Mouse (Mus musculus): ENCODE measurements around the gene Il9r. TPM values are rescaled to one million over a fixed set of nuclear protein-coding genes. Genes with fewer than 3 reads are reported as not detected.

Il9r gene
- total and polyA plus RNA-seq, 2 experiments from 2014 or later, result not detected

DNA sequence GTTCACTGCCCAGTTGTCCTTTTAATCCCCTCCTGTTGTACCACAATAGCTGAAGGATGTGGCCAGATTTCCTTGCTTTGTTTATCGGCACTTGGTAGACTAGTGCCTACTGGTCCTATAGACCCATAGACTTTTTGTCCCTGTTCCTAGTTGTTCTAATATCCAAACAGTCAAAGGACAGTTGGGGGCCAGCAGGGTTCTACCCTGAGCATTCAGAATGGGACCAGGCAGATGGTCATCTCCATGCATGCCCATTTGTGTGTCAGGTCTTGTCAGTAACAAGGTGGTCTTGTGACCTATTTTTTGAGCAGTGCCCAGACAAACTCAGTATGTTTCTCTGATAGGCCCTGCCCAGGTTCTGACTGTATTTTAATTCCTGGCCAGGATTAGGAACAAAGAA lies 27.0 kb upstream of the Il9r start:
- ATAC-seq (no peak), DNase-seq (no peak)
- H3K4me3 ChIP-seq (ENCODE audit: low read depth, low read length), result peak overlapping the region; percentile 62
- H3K27me3 ChIP-seq (ENCODE audit: insufficient read depth, low read length), result peaks cover 9% of the 10 kb centered on the region
- H3K27ac ChIP-seq (ENCODE audit: low read depth, low read length), result peak overlapping the region; percentile 78
- WGBS, result 15% methylated on average over 1 of the region's 1 CpGs
- H3K9ac ChIP-seq, result peak overlapping the region; percentile 82
- TF ChIP-seq CTCF (IDR thresholded peaks at IDR 0.05; ENCODE audit: low read depth), result no peak
- peak overlapping the region; percentile 80 for H3K4me2 ChIP-seq (ENCODE audit: low read depth)
- no peaks in the 10 kb centered on the region for H3K9me3 ChIP-seq (ENCODE audit: low read length)
- peaks cover 25% of the 10 kb centered on the region for H3K36me3 ChIP-seq (ENCODE audit: insufficient read depth)
- peaks cover 10% of the 10 kb centered on the region for H3K4me1 ChIP-seq (ENCODE audit: insufficient read depth)

DNA sequence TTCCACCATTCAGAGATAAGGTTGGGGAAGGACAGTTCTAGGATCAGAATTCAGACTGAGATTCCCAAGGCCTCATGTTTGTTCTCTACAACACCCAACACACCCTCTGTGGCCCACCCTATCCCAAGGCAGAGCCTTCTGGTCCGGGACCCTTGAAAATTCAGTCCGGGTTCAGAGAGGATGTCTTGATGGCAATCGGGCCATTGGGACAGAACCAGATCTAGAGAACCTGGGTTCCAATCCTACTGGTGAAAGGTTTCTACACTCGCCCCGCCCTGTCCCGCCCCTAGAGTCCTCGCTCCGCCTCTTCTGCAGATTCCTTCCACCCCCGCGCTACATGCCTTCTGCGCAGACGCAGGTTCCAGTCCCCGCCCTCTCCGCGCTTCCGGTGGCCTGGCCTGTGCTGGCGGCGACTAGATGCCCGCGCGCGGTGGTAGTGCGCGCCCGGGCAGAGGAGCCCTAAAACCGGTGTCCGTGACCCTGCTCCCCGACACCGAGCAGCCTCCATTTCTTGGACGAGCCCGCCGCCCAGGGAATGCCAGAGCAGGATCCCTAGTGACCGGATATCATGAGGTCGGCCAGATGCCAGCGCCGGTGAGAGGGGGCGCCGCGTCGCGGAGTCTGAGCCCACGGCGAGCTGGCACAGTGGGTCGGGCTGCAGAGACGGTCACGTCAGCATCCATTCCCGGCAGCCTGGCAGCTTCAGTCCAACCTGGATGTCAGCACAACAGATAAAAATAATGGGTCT lies 26.2 kb upstream of the Il9r start, which contains the start of gene Mpg:
TSS of gene Mpg (plus strand) at position 382 of the 748 bp plus-strand sequence.
- 3% methylated on average over 47 of the region's 47 CpGs for WGBS
- peak; percentile 91 for DNase-seq
- Histone ChIP-seq H3K36me3 (ENCODE audit: insufficient read depth) (peaks cover 19% of the 10 kb centered on the region), H3K27ac (ENCODE audit: low read depth, low read length) (peak within 1 kb of the TSS; percentile 78), H3K9me3 (ENCODE audit: low read length) (no peaks in the 10 kb centered on the region), H3K4me1 (ENCODE audit: insufficient read depth) (peaks cover 10% of the 10 kb centered on the region), H3K4me3 (ENCODE audit: low read depth, low read length) (peak within 1 kb of the TSS; percentile 62), H3K4me2 (ENCODE audit: low read depth) (peak within 1 kb of the TSS; percentile 80), H3K27me3 (ENCODE audit: insufficient read depth, low read length) (peaks cover 9% of the 10 kb centered on the region), H3K9ac (peak within 1 kb of the TSS; percentile 82)
- 0 out of 2 replicates have a peak, but pooled peaks have one; percentile 2 for TF ChIP-seq CTCF (IDR thresholded peaks at IDR 0.05; ENCODE audit: low read depth)
- peak; percentile 87 for ATAC-seq

DNA sequence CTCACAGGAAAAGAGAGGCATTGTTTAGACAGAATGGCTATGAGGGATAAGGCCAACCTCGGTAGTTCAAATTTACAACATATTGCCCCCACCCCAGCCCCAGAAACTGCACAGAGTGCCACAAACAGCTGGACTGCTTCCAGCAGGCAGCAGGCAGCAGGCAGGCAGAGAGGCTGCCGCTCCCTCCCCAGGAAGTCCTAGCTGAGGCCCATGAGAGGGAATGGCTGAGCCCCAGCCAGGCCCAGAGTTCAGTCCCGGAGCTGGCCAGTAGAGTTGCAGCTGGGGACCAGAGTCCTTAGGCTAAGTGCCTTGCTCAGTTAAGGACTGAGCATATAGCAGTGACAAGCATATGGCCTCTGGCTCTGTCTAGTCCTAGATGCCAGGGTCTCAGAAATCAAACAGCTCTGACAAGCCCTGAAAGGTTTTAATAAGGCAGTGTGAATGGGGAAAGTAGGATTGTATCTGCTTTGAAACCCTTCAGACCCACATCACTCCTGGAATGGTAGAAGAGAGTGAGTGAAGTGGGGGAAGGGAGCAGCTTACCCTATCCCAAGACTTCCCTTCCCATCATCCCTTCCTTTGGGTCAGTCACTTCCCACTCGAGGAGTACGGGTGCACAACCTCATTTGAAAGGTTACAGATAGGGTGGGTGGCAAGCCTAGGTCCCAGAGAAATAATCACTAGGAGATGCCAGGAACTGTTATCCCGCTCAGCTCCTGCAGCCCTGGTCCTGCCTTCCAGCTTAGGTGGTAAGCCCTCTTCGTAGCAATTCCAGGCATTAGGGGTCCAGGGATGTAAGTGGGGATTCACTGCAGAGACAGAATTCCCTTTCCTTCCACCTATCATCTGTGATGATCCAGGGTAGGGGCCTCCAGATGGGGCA lies 25.4 kb upstream of the Il9r start:
- Histone ChIP-seq H3K4me1 (ENCODE audit: insufficient read depth) (peaks cover 10% of the 10 kb centered on the region), H3K36me3 (ENCODE audit: insufficient read depth) (peaks cover 11% of the 10 kb centered on the region; the same call in 1 of the 2 replicates), H3K9me3 (ENCODE audit: low read length) (no peaks in the 10 kb centered on the region), H3K27me3 (ENCODE audit: insufficient read depth, low read length) (peaks cover 12% of the 10 kb centered on the region), H3K4me2 (ENCODE audit: low read depth) (no peak overlapping the region), H3K4me3 (ENCODE audit: low read depth, low read length) (no peak overlapping the region), H3K27ac (ENCODE audit: low read depth, low read length) (peak overlapping the region; percentile 59), H3K9ac (no peak overlapping the region)
- DNase-seq, result no peak
- 56% methylated on average over 7 of the region's 7 CpGs for WGBS
- no peak for TF ChIP-seq CTCF (IDR thresholded peaks at IDR 0.05; ENCODE audit: low read depth)
- ATAC-seq, result no peak

DNA sequence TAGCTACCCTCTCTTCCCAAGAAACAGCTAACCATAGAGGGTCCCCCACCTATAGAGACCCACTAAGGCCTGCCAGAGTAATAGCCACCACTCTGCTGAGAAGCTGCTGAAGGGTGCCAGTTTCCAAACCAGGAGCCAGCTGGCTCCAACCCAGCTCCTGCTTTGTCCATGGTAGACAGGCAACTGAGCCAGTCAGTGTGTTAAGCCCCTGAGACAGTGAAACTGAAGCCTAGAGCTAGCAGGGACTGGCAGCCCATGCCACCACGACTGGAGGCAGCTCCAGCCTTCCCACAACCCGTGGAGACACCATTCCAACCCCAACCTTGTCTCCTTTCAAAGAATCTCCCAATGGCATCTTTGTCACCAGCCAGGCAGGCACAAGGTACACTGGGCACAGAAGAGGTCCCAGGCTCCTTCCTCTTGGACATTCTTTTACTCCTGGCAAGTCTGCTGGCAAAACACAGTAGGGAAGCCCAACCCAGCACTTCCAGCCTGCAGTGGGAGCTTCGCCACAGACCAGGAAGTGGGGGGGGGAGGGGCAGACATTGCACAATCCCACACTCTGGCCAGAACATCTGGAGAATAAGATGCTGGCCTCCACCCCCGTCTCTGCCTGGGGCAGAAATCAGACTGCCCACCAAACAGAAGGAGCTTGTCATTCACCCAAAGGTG lies 24.5 kb upstream of the Il9r start:
- DNase-seq, result peak; percentile 66
- no peak overlapping the region for H3K9ac ChIP-seq
- no peaks in the 10 kb centered on the region for H3K9me3 ChIP-seq (ENCODE audit: low read length)
- H3K4me1 ChIP-seq (ENCODE audit: insufficient read depth), result peaks cover 10% of the 10 kb centered on the region
- H3K36me3 ChIP-seq (ENCODE audit: insufficient read depth), result peaks cover 5% of the 10 kb centered on the region; the same call in 1 of the 2 replicates
- no peak overlapping the region for H3K4me2 ChIP-seq (ENCODE audit: low read depth)
- peak overlapping the region; percentile 59; the same call in 1 of the 2 replicates for H3K27ac ChIP-seq (ENCODE audit: low read depth, low read length)
- ATAC-seq, result peak; percentile 8
- H3K27me3 ChIP-seq (ENCODE audit: insufficient read depth, low read length), result peaks cover 12% of the 10 kb centered on the region
- 19% methylated on average over 4 of the region's 4 CpGs for WGBS
- H3K4me3 ChIP-seq (ENCODE audit: low read depth, low read length), result no peak overlapping the region
- no peak for TF ChIP-seq CTCF (IDR thresholded peaks at IDR 0.05; ENCODE audit: low read depth)

DNA sequence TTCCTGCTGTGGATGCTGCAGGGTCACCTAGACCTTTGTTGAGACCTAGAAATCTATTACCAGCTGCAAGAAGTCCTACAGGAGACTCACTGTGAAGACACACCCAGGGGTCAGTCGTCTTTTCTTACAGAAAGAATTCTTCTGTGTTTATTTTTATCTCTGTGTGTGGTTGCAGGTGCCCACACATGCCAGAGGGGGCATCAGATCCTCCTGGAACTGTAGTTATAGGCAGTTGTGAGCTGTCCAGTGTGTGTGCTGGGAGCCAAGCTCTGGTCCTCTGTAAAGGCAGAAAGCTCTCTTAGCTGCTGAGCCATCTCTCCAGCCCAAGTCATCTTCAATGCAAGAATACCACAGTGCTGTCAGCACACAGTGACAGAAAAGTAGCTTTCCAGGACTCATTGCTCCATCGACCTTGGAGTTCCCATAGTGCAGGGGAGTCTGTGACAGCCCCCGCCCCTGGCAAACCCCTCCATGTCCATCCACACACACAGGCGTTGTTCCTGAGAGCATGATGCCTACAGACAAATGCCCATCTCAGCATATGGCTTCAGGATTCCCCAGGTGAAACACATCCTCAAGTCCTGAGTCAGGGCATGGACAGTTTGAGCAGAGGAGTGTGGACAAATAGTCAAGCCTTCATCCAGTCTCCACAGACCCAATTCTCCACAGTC lies 23.4 kb upstream of the Il9r start:
- no peak for ATAC-seq
- DNase-seq, result no peak
- 74% methylated on average over 4 of the region's 4 CpGs for WGBS
- H3K9ac ChIP-seq, result no peak overlapping the region
- TF ChIP-seq CTCF (IDR thresholded peaks at IDR 0.05; ENCODE audit: low read depth), result 0 out of 2 replicates have a peak, but pooled peaks have one; percentile 14
- H3K27me3 ChIP-seq (ENCODE audit: insufficient read depth, low read length), result peaks cover 12% of the 10 kb centered on the region
- no peak overlapping the region for H3K4me2 ChIP-seq (ENCODE audit: low read depth)
- no peak overlapping the region for H3K27ac ChIP-seq (ENCODE audit: low read depth, low read length)
- H3K36me3 ChIP-seq (ENCODE audit: insufficient read depth), result no peaks in the 10 kb centered on the region
- peaks cover 10% of the 10 kb centered on the region for H3K4me1 ChIP-seq (ENCODE audit: insufficient read depth)
- no peak overlapping the region for H3K4me3 ChIP-seq (ENCODE audit: low read depth, low read length)
- H3K9me3 ChIP-seq (ENCODE audit: low read length), result no peaks in the 10 kb centered on the region

DNA sequence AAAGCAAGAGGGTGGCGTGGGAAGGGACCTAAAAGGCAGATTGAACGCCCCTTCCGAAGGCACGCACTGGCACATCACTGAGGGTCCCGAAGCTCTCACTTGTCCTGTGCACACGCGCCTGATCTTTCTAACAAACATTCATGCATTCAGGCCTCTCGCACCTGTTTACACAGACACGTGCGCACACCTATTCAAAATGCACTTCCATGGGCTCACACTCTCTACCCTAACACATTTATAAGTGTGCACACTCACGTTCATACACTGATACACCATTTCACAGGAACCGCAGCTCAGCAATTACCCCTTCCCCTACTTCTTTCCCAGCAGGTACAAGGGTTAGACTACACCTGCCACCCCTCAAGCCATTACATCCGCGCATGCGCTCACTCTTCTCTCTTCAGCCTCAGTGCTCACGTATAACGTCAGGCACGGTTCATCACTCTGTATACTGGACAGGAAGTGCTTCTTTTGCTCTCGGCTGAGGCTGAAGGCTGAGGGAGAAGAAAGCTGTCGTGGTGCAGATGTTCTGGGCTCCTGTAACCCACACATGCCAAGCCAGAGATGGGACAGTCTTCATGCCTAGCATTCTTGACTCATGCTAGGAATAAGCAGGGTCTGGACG lies 22.6 kb upstream of the Il9r start:
- ATAC-seq (no peak), DNase-seq (no peak)
- no peak for TF ChIP-seq CTCF (IDR thresholded peaks at IDR 0.05; ENCODE audit: low read depth)
- H3K4me3 ChIP-seq (ENCODE audit: low read depth, low read length), result peak overlapping the region; percentile 61
- peak overlapping the region; percentile 99 for H3K4me2 ChIP-seq (ENCODE audit: low read depth)
- H3K9me3 ChIP-seq (ENCODE audit: low read length), result no peaks in the 10 kb centered on the region
- peaks cover 10% of the 10 kb centered on the region for H3K4me1 ChIP-seq (ENCODE audit: insufficient read depth)
- H3K9ac ChIP-seq, result peak overlapping the region; percentile 66; the same call in 1 of the 2 replicates
- no peak overlapping the region for H3K27ac ChIP-seq (ENCODE audit: low read depth, low read length)
- peaks cover 12% of the 10 kb centered on the region for H3K27me3 ChIP-seq (ENCODE audit: insufficient read depth, low read length)
- no peaks in the 10 kb centered on the region for H3K36me3 ChIP-seq (ENCODE audit: insufficient read depth)
- 8% methylated on average over 21 of the region's 21 CpGs for WGBS

Measured in forebrain, postnatal 0 days (tissue).